Mouse (Mus musculus) forelimb bud, embryonic 11.5 days (tissue): ENCODE results near the gene Sema3a.
"Not testable (repeated sequence)": the region's sequence is repeated elsewhere in the genome, so short reads cannot be mapped to it uniquely, and the experiment has no call there.

Source experiments
- DNase-seq: peaks from one replicate; pipeline ENCODE4 v3.0.0-alpha.2; 2012; ENCODE audit warnings: low read depth, low spot score

Gene Sema3a

DNA sequence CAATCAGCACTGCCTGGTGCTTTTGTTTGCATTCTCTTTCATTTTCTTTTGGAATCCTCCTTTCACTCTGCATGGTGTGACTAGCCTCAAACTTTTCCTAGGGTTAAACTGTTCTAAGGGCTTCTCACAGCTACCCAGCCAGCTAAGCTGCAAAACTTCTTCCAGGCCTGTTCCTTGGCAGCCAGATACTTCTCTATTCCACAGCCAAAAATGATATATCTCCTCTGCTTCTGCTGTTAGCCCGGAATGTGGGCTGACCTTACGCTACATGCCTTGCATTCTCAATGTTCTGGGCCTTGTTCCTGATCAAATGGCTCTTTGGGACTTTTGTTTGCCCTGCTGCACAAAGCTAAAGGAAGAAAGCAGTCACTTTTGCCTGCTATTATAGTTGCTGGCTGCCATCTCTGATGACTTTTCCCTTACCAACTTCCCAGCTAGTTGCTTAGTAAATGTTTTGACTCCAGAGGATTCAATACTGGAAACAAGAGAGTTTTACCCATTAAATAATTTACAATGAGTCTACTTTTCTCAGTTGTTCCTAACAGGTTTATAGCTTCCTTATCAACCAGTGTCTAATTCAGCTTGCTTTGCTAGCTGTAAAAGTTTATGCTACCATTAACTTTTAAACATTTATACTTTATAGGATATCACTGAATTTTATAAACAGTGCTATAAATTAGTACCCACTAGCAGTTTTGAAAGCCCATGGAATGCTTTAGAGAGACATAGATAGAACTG lies 422.4 kb downstream of the Sema3a start:
- no peak for DNase-seq

DNA sequence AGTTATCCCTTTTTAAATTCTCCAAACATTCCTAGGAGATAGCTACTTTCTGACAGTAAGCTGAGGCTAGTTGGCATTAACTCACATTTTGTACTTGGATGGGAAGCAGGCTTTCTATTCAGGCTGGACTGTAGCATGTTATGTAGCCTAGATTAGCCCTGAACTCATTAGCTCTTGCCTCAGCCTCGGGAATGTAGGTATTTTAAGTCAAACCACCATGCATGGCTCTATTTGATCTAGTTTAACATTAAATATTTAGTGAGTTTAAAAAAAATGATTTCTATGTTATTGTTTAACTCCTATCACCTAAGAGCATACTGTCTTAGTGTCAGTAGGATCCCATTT lies 423.0 kb downstream of the Sema3a start:
- DNase-seq, result no peak

DNA sequence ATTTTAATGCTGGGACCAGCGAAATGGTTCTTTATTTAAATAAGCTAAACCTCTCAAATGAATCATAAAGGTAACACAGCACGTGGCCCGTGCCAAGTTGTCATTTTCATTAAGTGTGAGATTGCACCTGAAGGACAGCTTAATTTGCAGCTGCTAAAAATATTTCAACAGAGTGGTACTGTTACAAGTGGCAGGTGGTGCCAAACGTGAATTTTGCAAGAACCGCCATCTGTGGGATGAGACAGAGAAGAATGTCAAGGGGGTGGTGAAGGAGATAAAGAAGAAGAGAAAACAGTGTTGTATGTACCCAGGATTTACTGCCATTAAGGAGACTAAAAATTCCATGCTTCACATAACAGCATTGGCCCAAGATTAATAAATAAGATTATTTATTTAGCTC lies 423.9 kb downstream of the Sema3a start:
- no peak for DNase-seq

DNA sequence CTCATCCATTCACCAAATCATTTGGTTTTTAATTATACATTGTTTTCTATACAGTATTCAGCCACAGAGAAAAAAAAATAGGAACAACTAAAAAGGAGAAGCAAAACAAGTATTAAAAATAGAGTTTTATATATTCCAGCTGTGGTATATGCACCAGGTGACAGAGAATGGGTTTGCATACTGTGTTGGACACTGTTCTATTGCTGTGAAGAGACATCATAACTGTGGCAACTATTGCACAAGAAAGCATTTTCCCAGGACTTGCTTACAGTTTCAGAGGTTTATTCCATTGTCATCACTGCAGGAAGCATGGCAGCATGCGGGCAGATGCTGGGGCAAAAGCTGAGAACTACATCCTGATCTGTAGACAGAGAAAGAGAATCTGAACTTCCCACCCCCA lies 425.7 kb downstream of the Sema3a start:
- DNase-seq, result no peak

DNA sequence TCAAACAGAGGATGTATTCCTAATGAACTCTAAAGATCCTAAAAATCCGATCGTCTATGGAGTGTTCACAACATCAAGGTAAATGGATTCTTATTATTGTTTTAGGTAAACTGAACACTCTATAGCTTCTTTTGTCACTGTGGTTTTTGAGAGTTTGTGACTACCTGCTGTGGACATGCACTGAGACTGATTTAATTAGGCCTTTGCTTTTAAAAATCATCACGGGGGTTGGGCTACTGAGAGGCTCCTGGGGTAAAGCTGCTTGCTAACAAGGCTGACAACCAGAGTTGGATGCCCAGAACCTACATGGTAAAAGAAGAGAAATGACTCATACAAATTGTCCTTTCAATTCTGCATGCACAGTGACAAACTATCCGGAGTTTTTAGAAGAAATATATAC lies 432.0 kb downstream of the Sema3a start:
- DNase-seq, result no peak

DNA sequence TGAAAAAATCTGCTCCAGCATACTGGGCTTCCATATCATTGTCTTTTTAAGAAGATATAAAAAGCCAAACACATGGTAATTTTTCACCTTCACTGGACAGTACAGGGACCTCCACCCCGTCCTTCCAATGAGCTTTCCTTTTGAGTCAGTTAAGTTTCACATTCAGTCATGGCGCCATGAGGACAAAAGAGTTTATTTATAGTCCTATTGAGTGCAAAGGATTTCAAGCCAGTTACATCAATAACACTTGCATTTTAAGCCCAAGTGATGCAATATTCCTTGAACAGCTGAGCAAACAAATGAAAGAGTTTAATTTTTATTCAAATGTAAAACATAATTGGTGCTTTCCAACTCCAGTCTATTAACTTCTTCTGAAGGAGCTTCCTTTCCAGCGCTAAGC lies 448.7 kb downstream of the Sema3a start:
- no peak for DNase-seq

DNA sequence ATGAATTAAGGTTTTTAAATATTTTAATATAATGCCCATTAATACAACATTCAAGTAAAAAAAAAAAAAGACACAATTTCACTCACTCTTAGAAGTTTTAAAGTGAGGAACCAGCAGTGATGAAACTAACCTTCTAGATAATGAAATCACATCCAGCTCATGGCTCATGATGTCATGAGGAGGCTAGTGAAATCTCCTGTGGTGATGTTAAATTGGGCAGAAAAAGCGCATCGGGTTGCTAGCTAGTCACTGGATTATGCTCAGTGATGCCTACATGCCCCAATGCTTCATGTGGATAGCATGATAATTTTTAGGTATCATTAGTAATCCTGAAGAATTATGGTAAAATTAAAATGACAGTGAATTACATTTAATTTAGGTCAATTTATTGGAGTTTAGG lies 453.9 kb downstream of the Sema3a start:
- DNase-seq, result no peak

DNA sequence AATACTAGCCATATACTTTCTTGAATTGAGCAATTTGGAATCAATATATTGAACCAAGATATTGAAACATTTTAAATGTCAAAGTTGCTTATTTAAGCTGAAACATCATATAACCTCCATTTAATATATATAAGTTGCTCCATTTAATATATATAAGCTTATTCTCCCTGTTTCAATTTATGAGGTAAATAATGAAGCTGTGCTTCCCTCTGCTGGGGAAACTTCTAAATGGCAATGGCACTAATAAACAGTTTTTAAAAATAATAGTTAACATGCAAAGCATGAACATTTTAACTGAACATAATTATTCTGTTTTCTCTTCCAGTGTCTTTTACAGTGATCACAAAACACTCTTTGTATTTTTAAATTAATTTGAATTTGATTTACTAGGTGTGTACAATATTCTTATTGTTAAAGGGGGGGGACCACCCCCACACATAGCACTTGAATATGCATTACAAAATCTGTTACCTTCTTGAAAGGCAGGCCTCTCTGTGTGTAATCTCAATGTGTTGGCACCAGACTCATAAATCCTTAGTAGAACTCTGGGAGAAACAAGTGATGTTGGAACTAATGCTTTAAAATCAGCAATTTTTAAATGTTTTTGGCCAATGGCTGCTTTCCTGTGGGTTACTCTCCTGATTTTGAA lies 460.5 kb downstream of the Sema3a start:
- DNase-seq, result peak; percentile 4

DNA sequence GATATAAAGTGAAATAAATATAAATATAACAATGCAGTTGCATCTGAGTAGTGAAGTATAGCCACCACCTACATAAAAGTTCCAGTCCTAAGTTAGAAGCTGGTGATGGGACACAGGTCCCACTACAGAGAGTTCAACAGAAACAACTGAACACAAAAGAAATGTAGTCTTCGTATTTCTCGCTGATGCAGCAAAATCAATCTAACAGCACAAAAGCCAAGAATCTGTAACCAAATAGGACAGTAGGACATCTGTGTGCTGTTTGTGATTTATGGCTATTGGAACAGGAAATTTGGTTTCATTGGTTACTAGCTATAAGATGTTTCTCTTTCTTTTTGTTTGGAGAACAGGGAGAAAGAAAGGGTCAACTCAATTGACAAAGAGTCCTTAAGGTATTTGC lies 469.2 kb downstream of the Sema3a start:
- DNase-seq, result no peak

DNA sequence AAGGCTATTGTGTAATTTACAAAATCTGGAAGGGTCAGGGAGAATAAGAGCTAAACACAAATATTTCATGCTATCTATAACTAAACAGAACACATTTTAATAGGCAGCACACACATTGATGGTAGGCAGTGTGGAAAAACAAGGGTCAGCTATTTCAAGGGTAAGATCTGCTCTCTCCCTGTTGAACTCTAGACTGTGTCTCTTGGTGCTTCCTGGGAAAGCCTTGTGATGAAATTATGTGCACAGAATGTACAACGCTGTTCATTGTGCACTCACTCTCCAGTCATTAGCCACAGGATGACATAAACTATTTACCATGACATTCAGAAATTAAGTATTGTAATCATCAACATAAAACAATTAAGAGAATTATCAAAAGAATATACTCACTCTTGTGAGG lies 486.4 kb downstream of the Sema3a start:
- DNase-seq, result no peak

DNA sequence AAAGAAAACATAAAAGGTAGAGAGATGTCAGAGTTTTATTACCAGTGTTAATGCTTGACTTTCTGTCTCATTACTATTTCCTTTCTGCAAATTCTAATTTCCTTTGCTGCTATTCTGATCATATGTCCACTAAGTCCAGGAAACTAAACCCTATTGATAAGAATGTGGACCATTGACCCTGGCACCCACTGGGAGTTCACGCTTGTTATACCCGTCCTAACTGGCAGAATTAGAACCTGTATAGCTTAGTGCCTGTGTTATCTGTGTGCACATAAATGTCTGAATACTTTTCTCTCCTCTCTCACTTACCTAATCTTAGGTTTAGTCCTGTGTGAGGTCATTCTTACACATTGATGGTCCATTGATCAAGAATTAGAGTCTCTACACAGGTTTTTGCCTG lies 486.9 kb downstream of the Sema3a start:
- no peak for DNase-seq

DNA sequence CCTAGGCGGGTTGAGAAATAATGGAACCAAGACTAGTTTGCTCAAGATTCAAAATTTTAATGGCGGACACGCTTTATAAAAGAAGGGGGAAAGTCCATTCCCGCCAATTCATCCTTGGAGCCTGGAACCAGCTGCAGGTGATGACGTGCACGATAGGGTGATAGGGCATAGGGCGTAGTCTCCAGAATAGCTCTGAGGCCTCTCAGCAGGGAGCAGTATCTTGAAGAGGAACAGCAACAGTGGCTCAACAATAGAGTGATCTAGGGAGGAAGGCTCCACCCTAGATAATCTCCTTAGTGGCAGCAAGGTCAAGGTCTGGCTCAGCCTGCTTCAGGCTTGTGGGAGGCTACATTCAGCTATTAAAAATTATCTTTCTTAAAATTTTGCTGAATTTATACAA lies 489.4 kb downstream of the Sema3a start:
- not testable (repeated sequence) for DNase-seq

DNA sequence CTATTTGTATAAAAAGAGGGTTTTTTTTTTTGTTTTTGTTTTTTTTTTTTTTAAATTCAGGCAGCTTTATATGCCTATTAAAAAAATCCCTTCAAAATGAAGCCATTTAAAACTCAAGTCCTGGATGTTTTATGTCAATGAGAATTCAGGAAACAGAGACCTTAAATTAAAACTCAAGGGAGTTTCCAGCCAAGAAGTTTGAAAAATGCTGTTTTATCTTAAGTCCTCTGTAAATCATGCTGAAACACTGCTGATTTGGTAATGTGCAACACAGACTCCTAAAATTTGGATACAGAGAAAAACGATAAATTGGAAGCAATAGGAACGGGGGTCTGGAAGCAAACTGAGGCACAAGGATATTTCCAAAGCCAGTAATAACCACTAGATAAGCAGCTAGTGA lies 490.7 kb downstream of the Sema3a start:
- DNase-seq, result no peak

DNA sequence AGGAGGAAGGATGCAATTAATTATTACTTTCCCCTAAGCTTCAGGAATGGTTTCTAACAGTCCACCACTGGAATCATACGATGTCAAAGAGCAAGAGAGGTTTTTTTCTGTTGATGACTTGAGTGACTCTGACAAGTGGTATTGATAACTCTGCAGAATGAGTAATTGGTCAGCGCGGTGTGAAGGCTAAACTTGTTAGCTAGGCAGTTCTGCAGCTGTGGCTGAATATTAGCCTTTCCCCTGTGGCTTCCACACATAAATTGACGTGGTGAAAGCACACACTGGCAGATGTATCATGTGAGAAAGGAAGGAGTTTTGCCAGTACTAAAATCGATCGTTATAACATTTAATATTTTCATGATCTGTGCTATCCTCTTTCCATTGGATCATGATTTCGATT lies 497.4 kb downstream of the Sema3a start:
- no peak for DNase-seq

DNA sequence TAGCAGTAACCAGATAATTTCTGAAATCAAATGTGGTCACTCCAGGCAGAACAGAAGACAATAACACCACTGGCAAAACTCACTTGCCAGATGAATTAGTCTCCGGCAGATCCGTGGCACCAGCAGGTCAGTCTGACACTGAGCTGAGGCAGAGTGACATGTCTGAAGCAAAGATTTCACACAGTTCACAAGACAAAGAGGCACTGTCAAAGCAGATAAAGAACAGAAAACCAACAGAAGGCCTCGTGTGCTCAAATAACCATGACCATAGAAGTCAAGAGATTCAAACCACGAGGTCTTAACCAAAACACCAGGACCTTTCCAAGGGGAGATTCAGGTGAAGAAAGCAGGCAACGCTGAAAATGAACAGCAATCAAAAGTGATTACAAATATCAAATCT lies 499.5 kb downstream of the Sema3a start:
- DNase-seq, result no peak

DNA sequence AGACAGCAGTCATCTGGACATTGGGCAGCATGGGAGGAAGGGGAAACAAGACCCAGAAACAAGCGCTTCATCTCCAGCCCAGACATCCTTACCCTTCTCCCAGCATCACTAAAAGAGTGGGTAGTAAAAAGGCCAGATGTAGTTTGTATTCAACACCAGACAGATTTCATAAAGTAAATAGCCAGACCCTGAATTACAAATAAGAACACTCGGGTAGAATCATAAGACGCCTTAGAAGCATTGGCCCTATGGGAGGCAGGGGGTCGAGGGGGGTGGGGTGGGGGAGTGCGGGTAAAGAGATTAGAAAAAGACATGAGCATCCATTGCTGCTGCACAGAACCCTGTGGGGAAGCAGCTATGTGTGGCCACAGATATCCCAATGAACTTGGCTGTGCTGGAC lies 500.9 kb downstream of the Sema3a start:
- DNase-seq, result no peak

DNA sequence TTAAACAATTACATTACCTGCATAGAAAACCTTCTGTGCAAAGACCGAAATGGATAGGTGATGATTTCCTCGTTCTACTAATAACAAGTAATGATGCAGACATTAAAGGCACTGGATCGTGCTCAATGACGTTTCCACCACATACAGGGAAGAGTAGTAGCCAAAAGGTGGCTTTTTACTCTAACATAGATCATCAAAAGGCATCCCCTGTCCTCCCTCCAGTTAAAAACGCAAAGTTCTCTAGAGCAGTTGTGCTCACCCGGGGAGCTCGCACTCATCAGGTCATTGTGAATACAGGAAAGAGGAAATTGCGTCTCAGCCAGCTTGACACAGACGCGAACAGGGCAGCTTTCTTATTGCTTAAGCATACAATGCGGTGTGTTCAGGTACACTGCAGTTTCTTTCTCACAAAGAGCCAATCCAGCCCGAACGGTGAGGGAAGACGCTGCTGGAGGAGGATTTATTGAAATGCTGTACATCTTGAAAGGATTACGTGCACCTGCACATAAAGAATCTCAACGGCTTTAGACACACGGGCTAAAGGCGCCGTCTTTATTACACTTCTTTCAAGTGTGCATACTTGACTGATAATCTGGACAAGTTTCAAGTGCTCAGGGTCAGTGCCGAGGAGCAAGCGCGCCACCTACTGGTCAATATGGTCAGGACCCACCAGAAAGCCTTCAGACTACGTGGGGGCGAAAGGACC lies 503.5 kb downstream of the Sema3a start:
- DNase-seq, result peak; percentile 92

DNA sequence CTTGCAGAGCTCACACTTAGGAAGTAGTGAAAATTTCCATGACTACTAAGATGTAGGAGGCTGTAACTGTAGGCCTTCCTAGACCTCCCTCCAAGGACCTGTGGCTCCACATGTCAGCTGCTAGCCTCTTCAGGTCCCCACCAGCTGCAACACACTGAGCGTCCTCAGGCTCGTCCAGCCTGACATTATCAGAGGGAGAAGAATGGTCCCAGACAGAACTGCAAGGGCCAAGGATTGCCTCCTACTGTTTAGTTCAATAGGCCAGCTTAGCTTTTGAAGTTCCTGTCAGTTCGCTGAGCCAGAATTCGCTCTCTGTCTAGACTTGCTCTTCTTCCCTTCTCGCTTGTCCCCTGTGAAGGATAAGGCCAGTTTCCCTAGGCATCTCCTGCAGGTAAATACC lies 504.7 kb downstream of the Sema3a start:
- no peak for DNase-seq

DNA sequence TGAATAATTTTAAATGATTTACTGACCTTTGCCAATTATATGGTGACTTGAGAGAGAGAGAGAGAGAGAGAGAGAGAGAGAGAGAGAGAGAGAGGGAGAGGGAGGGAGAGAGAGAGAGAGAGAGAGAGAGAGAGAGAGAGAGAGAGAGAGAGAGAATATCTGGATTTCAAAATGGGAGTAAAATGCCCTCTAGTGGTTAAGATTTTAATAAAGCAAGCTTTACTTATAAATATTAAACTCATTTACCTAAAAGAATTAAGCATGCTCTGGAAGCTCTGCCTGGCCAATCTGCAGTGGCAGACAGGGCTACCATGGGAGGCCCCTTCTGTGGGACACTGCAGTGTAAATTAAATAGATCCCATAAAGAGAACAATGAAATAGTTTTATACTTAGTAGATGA lies 505.5 kb downstream of the Sema3a start:
- DNase-seq, result no peak

DNA sequence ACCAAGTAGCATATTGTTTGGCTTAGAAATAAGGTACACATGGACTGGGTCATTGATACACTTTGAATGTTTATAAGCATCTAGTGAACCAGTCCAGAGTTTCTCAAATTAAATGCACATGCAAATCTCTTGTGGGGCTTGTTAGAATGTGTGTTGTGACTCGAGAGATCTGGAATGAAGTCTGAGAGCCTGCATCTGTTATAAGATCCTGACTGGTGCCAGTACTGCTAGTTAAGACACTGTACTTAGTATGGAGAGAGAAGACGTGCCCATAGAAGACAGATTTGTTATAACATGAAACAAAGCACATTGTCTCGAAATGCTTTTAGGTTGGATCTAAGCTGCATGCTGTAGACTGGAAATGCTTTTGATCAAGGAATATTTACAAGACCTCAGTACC lies 511.0 kb downstream of the Sema3a start:
- no peak for DNase-seq
